Mouse (Mus musculus) MEL (cell line): Measurements from ENCODE around the gene Spata32. TPM values are rescaled to one million over a fixed set of nuclear protein-coding genes. Genes with fewer than 3 reads are reported as not detected.

ENCODE experiments used
- DNase-seq: peaks from one replicate; pipeline ENCODE4 v3.0.0; 2011; ENCODE audit warnings: low read depth, low spot score
- H3K27ac ChIP-seq: 2 replicates; pipeline ENCODE4 v1.5.1; 2012; ENCODE audit warnings: low read depth, mild to moderate bottlenecking, control low read depth, low read length, moderate library complexity; ENCODE audit not compliant: control insufficient read depth
- H3K27me3 ChIP-seq, 2 experiments: fragments of 150-350 bp in 1 of 2; sonication (generic) in 1 of 2; 2 replicates each; pipeline ENCODE4 v1.6.1; 2012; ENCODE audit warnings: low read length in 2 of 2, mild to moderate bottlenecking in 2 of 2, improper control_type of control experiment in 1 of 2, moderate library complexity in 1 of 2; ENCODE audit not compliant: insufficient read depth in 2 of 2, control insufficient read depth in 1 of 2
- H3K36me3 ChIP-seq, 2 experiments: 2 replicates each; pipeline ENCODE4 v1.6.1; 2012 to 2014; ENCODE audit warnings: low read length in 2 of 2, improper control_type of control experiment in 1 of 2, inconsistent platforms in 1 of 2, mild to moderate bottlenecking in 1 of 2; ENCODE audit not compliant: insufficient read depth in 2 of 2, control insufficient read depth in 1 of 2
- H3K4me1 ChIP-seq, 2 experiments: fragments of 150-350 bp in 1 of 2; sonication (generic) in 1 of 2; 2 replicates each; pipeline ENCODE4 v1.6.1; 2012; ENCODE audit warnings: low read length in 2 of 2, improper control_type of control experiment in 1 of 2, mild to moderate bottlenecking in 1 of 2; ENCODE audit not compliant: insufficient read depth in 2 of 2, control insufficient read depth in 1 of 2
- H3K4me3 ChIP-seq, 2 experiments: fragments of 150-350 bp in 1 of 2; sonication (generic) in 1 of 2; 2 replicates each; pipeline ENCODE4 v1.5.1; 2012; ENCODE audit warnings: low read depth in 2 of 2, low read length in 2 of 2, mild to moderate bottlenecking in 2 of 2, moderate library complexity in 2 of 2, control low read depth in 1 of 2, improper control_type of control experiment in 1 of 2; ENCODE audit not compliant: control insufficient read depth in 1 of 2, insufficient read depth in 1 of 2
- H3K79me2 ChIP-seq: 2 replicates; pipeline ENCODE4 v1.6.1; 2012; ENCODE audit warnings: mild to moderate bottlenecking, low read length, moderate library complexity; ENCODE audit not compliant: control insufficient read depth, poor library complexity, insufficient read depth
- H3K9ac ChIP-seq: 2 replicates; pipeline ENCODE4 v1.6.1; 2012; ENCODE audit warnings: low read depth, mild to moderate bottlenecking, control low read depth, low read length, moderate library complexity; ENCODE audit not compliant: control insufficient read depth, poor library complexity, severe bottlenecking
- H3K9me3 ChIP-seq: fragments of 150-350 bp; sonication (generic); replicated peaks from 2 replicates; pipeline ENCODE4 v1.6.1; 2012; ENCODE audit warnings: mild to moderate bottlenecking, low read length, improper control_type of control experiment, moderate library complexity; ENCODE audit not compliant: insufficient read depth
- ELF1 ChIP-seq: IDR thresholded peaks from 2 replicates; pipeline ENCODE4 v1.6.1; 2014; ENCODE audit warnings: low read depth, mild to moderate bottlenecking, inconsistent platforms, low read length, improper control_type of control experiment, moderate library complexity
- EP300 ChIP-seq, 2 experiments: IDR thresholded peaks; 2 replicates each; pipeline ENCODE4 v1.6.1; 2011; ENCODE audit warnings: improper control_type of control experiment in 2 of 2, low read length in 2 of 2, low read depth in 1 of 2, mild to moderate bottlenecking in 1 of 2
- ETS1 ChIP-seq: IDR thresholded peaks from 2 replicates; pipeline ENCODE4 v1.6.1; 2012; ENCODE audit warnings: low read depth, mild to moderate bottlenecking, inconsistent platforms, low read length, improper control_type of control experiment, moderate library complexity
- HCFC1 ChIP-seq: IDR thresholded peaks from 2 replicates; pipeline ENCODE4 v1.6.1; 2012; ENCODE audit warnings: low read depth, mild to moderate bottlenecking, inconsistent platforms, low read length, improper control_type of control experiment, moderate library complexity
- KAT2A ChIP-seq: conservative IDR thresholded peaks from 2 replicates; pipeline ENCODE4 v1.6.1; 2012; ENCODE audit warnings: low read depth, low read length, improper control_type of control experiment, inconsistent platforms
- MAX ChIP-seq: IDR thresholded peaks from 2 replicates; pipeline ENCODE4 v1.6.1; 2011; ENCODE audit warnings: low read length, improper control_type of control experiment
- MAZ ChIP-seq: IDR thresholded peaks from 2 replicates; pipeline ENCODE4 v1.6.1; 2012; ENCODE audit warnings: low read depth, mild to moderate bottlenecking, inconsistent platforms, low read length, improper control_type of control experiment
- MXI1 ChIP-seq: IDR thresholded peaks from 2 replicates; pipeline ENCODE4 v1.6.1; 2011; ENCODE audit warnings: mild to moderate bottlenecking, low read depth, low read length, improper control_type of control experiment
- MYC ChIP-seq: IDR thresholded peaks from 2 replicates; pipeline ENCODE4 v1.6.1; 2011; ENCODE audit warnings: low read depth, mild to moderate bottlenecking, low read length, improper control_type of control experiment, moderate library complexity
- POLR2A ChIP-seq, 2 experiments: IDR thresholded peaks; 2 replicates each; pipeline ENCODE4 v1.6.1; 2011 to 2012; ENCODE audit warnings: low read length in 2 of 2, mild to moderate bottlenecking in 2 of 2, control low read depth in 1 of 2, improper control_type of control experiment in 1 of 2, low read depth in 1 of 2, moderate library complexity in 1 of 2; ENCODE audit not compliant: control insufficient read depth in 1 of 2, insufficient read depth in 1 of 2, poor library complexity in 1 of 2
- RCOR1 ChIP-seq: IDR thresholded peaks from 2 replicates; pipeline ENCODE4 v1.6.1; 2012; ENCODE audit warnings: low read depth, mild to moderate bottlenecking, inconsistent platforms, low read length, improper control_type of control experiment
- SIN3A ChIP-seq: IDR thresholded peaks from 2 replicates; pipeline ENCODE4 v1.6.1; 2012; ENCODE audit warnings: low read length, improper control_type of control experiment, inconsistent platforms
- TBP ChIP-seq: IDR thresholded peaks from 2 replicates; pipeline ENCODE4 v1.8.0; 2011; ENCODE audit warnings: low read depth, low read length, improper control_type of control experiment
- USF2 ChIP-seq, 2 experiments: IDR thresholded peaks; 2 replicates each; pipeline ENCODE4 v1.6.1; 2011 to 2012; ENCODE audit warnings: improper control_type of control experiment in 2 of 2, low read length in 2 of 2, borderline replicate concordance in 1 of 2, inconsistent platforms in 1 of 2, low read depth in 1 of 2, mild to moderate bottlenecking in 1 of 2; ENCODE audit not compliant: insufficient read depth in 1 of 2
- ZKSCAN1 ChIP-seq: IDR thresholded peaks from 2 replicates; pipeline ENCODE4 v1.6.1; 2012; ENCODE audit warnings: low read depth, mild to moderate bottlenecking, inconsistent platforms, low read length, improper control_type of control experiment, moderate library complexity
- ZNF384 ChIP-seq: IDR thresholded peaks from 2 replicates; pipeline ENCODE4 v1.6.1; 2012; ENCODE audit warnings: low read depth, mild to moderate bottlenecking, inconsistent platforms, low read length, improper control_type of control experiment
- polyA plus RNA-seq, 2 experiments: library from polyadenylated mRNA; stranded (reverse) in 1 of 2; unstranded in 1 of 2; fragments of >175 nt in 1 of 2; fragments of >200 nt in 1 of 2; gene quantifications; 2 replicates each; pipeline versions ENCODE4 v1.2.1 to v1.2.4; 2012; ENCODE audit warnings: low replicate concordance in 2 of 2, low read depth in 1 of 2; ENCODE audit not compliant: insufficient read length in 2 of 2, insufficient read depth in 1 of 2, missing spikeins in 1 of 2
- total RNA-seq: library from RNA; depleted of rRNA; stranded (reverse); fragments of 300-350 nt; gene quantifications from 2 replicates; pipeline ENCODE4 v1.2.3, GENCODE M21; 2012

Gene Spata32
- total and polyA plus RNA-seq, 3 experiments = not detected

GRCm38 (mm10) chr11:103174891-103175391, 43.3 kb downstream of the Spata32 start:
- Histone ChIP-seq H3K4me3 (no peak overlapping the region), H3K9ac (peak overlapping the region; percentile 34), H3K36me3 (peaks cover 0 to 16% of the 10 kb centered on the region in 2 experiments; a peak in 2 of 4 replicates), H3K4me1 (peaks cover 7 to 31% of the 10 kb centered on the region in 2 experiments; a peak in 3 of 4 replicates), H3K27me3 (peaks cover 2 to 12% of the 10 kb centered on the region in 2 experiments; a peak in 3 of 4 replicates), H3K79me2 (no peaks in the 10 kb centered on the region; the same call in 1 of the 2 replicates), H3K27ac (peak overlapping the region; percentile 74)
- DNase-seq = peak; percentile 88
- TF ChIP-seq MYC (peak; percentile 70), SIN3A (peak; percentile 66), MAZ (peak; percentile 87; the same call in 1 of the 2 replicates), TBP (peak; percentile 12; the same call in 1 of the 2 replicates), MXI1 (peak; percentile 52; the same call in 1 of the 2 replicates), ZKSCAN1 (no peak), USF2 (IDR thresholded peaks at IDR 0.05; ENCODE audit: borderline replicate concordance in 1 of 2, insufficient read depth in 1 of 2, low read depth in 1 of 2, low read length in 2 of 2) (no peak), EP300 (IDR thresholded peaks at IDR 0.05; ENCODE audit: low read depth in 1 of 2, low read length in 2 of 2) (peak in 1 of 2 experiments; percentile 76; a peak in 2 of 4 replicates), ELF1 (peak; percentile 76), RCOR1 (no peak), KAT2A (no peak), ETS1 (peak; percentile 38; the same call in 1 of the 2 replicates), HCFC1 (peak; percentile 63; the same call in 1 of the 2 replicates), POLR2A (IDR thresholded peaks at IDR 0.05; ENCODE audit: control insufficient read depth in 1 of 2, insufficient read depth in 1 of 2, low read depth in 1 of 2, low read length in 2 of 2, poor library complexity in 1 of 2) (peak; percentile 41 to 53; a peak in 2 of 4 replicates), MAX (peak; percentile 51; the same call in 1 of the 2 replicates)
- TF ChIP-seq, all 39 proteins: peak for 11
- no peaks in the 10 kb centered on the region for H3K9me3 ChIP-seq

DNA sequence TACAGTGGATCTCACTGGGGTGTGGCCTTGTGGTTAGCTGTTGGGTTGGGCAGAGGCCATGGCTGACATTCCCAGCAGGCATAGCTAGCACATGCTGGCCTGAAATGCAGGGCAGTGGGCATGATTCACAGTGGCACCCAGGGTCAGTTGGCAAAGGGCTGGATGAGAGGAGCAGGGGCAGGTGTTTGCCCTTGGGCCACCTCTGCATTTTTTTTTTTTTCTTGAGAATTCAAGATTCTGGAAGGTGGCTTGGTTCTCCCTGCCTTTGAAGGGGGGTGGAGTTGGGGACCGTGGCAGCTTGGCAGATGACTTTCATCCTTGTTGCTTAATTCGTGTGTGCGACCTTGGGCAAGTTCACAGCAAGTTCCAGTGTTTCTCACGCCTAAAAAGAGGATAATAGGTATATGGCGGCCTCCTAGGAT, 43.8 kb downstream of the Spata32 start:
- no peaks in the 10 kb centered on the region for H3K9me3 ChIP-seq
- no peaks in the 10 kb centered on the region; the same call in 1 of the 2 replicates for H3K79me2 ChIP-seq
- H3K36me3 ChIP-seq = peaks cover 0 to 16% of the 10 kb centered on the region in 2 experiments; a peak in 2 of 4 replicates
- peak overlapping the region; percentile 74 for H3K27ac ChIP-seq
- H3K27me3 ChIP-seq = peaks cover 3 to 12% of the 10 kb centered on the region in 2 experiments; a peak in 3 of 4 replicates
- DNase-seq = no peak
- TF ChIP-seq ZNF384 (0 out of 2 replicates have a peak, but pooled peaks have one; percentile 17), TBP (no peak)
- H3K4me1 ChIP-seq = peaks cover 7 to 31% of the 10 kb centered on the region in 2 experiments; a peak in 3 of 4 replicates
- H3K4me3 ChIP-seq = no peak overlapping the region
- H3K9ac ChIP-seq = peak overlapping the region; percentile 34
